In genomic region chr6:51272136-51272736, GRCm38 (mm10) we compare ENCODE assay signal across 16 mouse cellular contexts.
DNase-seq lines count a peak whose midpoint lies in the region; ATAC-seq lines count a peak whose summit lies in the region.
"Had no signal": no experiment of that assay in that cellular context is flagged by ENCODE, and none has a peak within 500 bp of the region (broad histone marks: within the 10 kb centered on the region; RNA-seq: fewer than 3 reads in every experiment).

No protein-coding gene starts in this region.

- H3K9me3 ChIP-seq in intestine, embryonic 15.5 days = no peaks in the 10 kb centered on the region
- no peaks in the 10 kb centered on the region for H3K9me3 ChIP-seq in midbrain, embryonic 11.5 days (ENCODE audit: control insufficient read depth, low read length)
- H3K9me3 ChIP-seq in stomach, embryonic 16.5 days (replicated peaks; ENCODE audit: control insufficient read depth, low read length) = no peaks in the 10 kb centered on the region
- H3K9me3 ChIP-seq: embryonic facial prominence, embryonic 15.5 days; heart, embryonic 15.5 days had no signal

- no peaks in the 10 kb centered on the region for H3K27me3 ChIP-seq in intestine, embryonic 15.5 days (replicated peaks)
- peaks cover 3% of the 10 kb centered on the region; the same call in 1 of the 2 replicates for H3K27me3 ChIP-seq in midbrain, embryonic 11.5 days (ENCODE audit: control insufficient read depth, insufficient read depth, low read length)
- no peaks in the 10 kb centered on the region for H3K27me3 ChIP-seq in stomach, embryonic 16.5 days (ENCODE audit: control insufficient read depth, insufficient read depth, low read length)
- H3K27me3 ChIP-seq: embryonic facial prominence, embryonic 15.5 days had no signal

- H3K27ac ChIP-seq in intestine, embryonic 15.5 days = no peak overlapping the region
- H3K27ac ChIP-seq in midbrain, embryonic 11.5 days (ENCODE audit: low read depth, low read length) = peak overlapping the region; percentile 11; the same call in 1 of the 2 replicates
- no peak overlapping the region for H3K27ac ChIP-seq in stomach, embryonic 16.5 days (ENCODE audit: low read length)
- H3K27ac ChIP-seq: gastrocnemius, adult 2 months; kidney, postnatal 0 days; left cerebral cortex, adult 2 months; macrophage had no signal

- WGBS in intestine, embryonic 15.5 days = 60% methylated on average over 19 of the region's 19 CpGs
- WGBS in midbrain, embryonic 11.5 days = 83% methylated on average over 19 of the region's 19 CpGs
- 56% methylated on average over 19 of the region's 19 CpGs for WGBS in stomach, embryonic 16.5 days

- peak; percentile 17 for DNase-seq in lung, postnatal 36 days
- DNase-seq in lung, postnatal 14 days = no peak
- no peak for DNase-seq in midbrain, embryonic 11.5 days (ENCODE audit: low spot score, missing footprints)
- DNase-seq in kidney, adult 18-20 months = no peak
- DNase-seq in right cerebral cortex, postnatal 14 days = no peak
- no peak for DNase-seq in left cerebral cortex, postnatal 14 days (ENCODE audit: low spot score in 2 of 2)
- DNase-seq: cerebellum, adult 9-11 months; gastrocnemius, adult 2 months had no signal

- H3K36me3 ChIP-seq in intestine, embryonic 15.5 days = no peaks in the 10 kb centered on the region
- no peaks in the 10 kb centered on the region for H3K36me3 ChIP-seq in midbrain, embryonic 11.5 days (ENCODE audit: control insufficient read depth, insufficient read depth, low read length)
- H3K36me3 ChIP-seq in stomach, embryonic 16.5 days (ENCODE audit: control insufficient read depth, insufficient read depth, low read length) = no peaks in the 10 kb centered on the region
- H3K36me3 ChIP-seq: embryonic facial prominence, embryonic 15.5 days; heart, embryonic 15.5 days had no signal

- H3K4me2 ChIP-seq in intestine, embryonic 15.5 days (replicated peaks) = peak overlapping the region; percentile 85
- H3K4me2 ChIP-seq in midbrain, embryonic 11.5 days = no peak overlapping the region
- H3K4me2 ChIP-seq in stomach, embryonic 16.5 days (ENCODE audit: low read depth, low read length) = peak overlapping the region; percentile 33

- intact Hi-C loops in left cerebral cortex, postnatal 14 days (cut with DNase I) = loop anchor here (5.0 kb wide), 1 partner anchor 90 kb away; no protein-coding TSS in a partner anchor

- no peak overlapping the region for H3K9ac ChIP-seq in intestine, embryonic 15.5 days
- no peak overlapping the region for H3K9ac ChIP-seq in midbrain, embryonic 11.5 days (ENCODE audit: low read length)
- H3K9ac ChIP-seq in stomach, embryonic 16.5 days (ENCODE audit: low read length) = no peak overlapping the region
- H3K9ac ChIP-seq: embryonic facial prominence, embryonic 15.5 days; heart, embryonic 15.5 days had no signal

- H3K4me3 ChIP-seq in intestine, embryonic 15.5 days (replicated peaks) = no peak overlapping the region
- H3K4me3 ChIP-seq in midbrain, embryonic 11.5 days (ENCODE audit: low read depth, low read length) = no peak overlapping the region
- H3K4me3 ChIP-seq in stomach, embryonic 16.5 days (replicated peaks; ENCODE audit: low read length) = no peak overlapping the region
- H3K4me3 ChIP-seq: gastrocnemius, adult 2 months; heart, embryonic 15.5 days; left cerebral cortex, adult 2 months had no signal

- no peak for ATAC-seq in intestine, embryonic 15.5 days
- ATAC-seq in midbrain, embryonic 11.5 days (ENCODE audit: low FRiP score) = 0 out of 2 replicates have a peak, but pooled peaks have one; percentile 35
- no peak for ATAC-seq in stomach, embryonic 16.5 days (ENCODE audit: insufficient read depth, low FRiP score)
- ATAC-seq: Patski had no signal

- H3K4me1 ChIP-seq in intestine, embryonic 15.5 days (replicated peaks) = 0 out of 2 replicates have a peak, but pooled peaks cover 10% of the 10 kb centered on the region
- peaks cover 3% of the 10 kb centered on the region for H3K4me1 ChIP-seq in midbrain, embryonic 11.5 days (ENCODE audit: control insufficient read depth, insufficient read depth, low read length)
- peaks cover 5% of the 10 kb centered on the region; the same call in 1 of the 2 replicates for H3K4me1 ChIP-seq in stomach, embryonic 16.5 days (ENCODE audit: control insufficient read depth, insufficient read depth, low read length)
